Mouse (Mus musculus) c-Kit-positive CD71-negative TER-119-negative erythroid progenitor cells, embryonic 14.5 days (primary cell): ENCODE measurements at regions not wholly inside any gene's neighbourhood (a gene's known extent, or its start where the extent isn't known, plus 50 kb on each side); places are given as distances from the start of the nearest gene placed in this dataset.
"Not testable (repeated sequence)": the region's sequence is repeated elsewhere in the genome, so short reads cannot be mapped to it uniquely, and the experiment has no call there.

Experiments
- DNase-seq: peaks from one replicate; pipeline ENCODE4 v3.0.0-alpha.2; 2013; ENCODE audit warnings: low read depth

DNA sequence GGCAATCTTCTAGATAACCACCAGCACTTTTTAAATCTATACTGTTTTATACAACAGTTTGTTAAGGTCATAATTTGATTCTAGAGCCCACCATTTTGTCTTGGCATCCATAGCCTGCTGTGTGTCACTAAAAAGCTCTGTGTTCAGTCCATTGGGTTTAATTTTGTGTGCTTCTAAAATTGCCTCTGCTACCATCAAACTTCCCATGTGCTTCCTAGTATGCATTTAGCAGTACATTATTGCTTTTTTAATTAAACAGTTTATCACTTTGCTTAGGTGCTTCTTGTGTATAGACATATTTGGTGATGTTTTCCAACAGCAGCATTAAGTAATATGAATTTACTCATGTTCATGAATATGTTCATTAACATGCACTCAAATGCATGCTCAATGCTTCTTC lies 102.4 kb upstream of the Egfr start:
- DNase-seq, result no peak

DNA sequence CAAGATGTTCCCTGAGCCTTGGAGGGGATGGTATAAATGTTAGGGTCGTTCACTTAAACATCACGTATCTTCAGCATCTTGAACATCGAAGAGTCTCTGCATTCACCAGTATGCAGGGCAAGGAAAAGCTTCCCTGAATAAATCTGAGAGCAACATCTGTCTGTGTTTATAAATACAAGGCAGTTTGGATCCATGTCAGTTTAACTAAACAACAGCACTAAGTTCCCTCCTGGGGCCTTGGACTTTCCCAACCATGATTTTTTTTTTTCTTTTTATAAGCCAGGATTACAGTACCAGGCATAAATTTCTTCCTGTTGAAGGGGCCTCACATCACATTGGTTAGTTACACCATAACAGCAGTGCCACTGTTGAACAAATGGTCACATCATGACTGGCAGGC lies 88.2 kb upstream of the Egfr start:
- DNase-seq, result no peak

DNA sequence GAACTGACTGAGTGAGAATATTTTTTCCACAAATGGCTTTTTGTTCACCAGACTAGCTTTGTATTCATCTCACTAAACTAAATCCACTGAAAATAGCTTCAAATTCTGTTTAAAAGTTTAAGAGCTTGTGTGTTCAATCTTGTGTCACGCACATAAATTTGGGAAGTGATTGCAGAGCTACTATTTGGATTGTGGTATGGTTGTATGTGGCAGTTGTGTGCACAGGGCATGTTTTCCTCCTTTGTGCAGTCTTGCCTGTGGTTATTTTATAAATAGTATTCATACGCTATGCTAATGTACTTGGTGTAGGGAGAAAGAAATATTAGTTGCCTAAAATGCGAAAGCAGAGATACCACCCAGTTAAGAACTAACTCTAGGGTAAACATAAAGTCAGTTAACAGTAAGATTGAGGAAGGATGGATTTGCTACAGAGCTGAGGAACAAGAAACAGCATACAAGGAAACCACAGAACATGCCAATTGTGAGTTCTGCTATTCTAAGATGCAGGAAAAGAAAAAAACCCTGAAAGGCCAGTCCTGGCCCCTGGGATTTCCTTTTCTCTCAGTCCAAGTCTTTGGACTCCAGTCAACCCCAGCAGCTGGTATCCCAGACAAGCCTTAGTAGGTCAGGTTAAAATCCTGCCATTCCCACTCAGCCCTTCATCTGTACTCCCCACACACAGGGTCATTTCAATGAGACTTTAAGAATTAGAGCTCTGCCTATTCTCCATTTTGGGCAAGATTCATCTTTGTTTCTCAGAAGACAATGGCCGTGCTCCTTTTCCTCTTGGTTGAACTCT lies 82.4 kb upstream of the Egfr start:
- DNase-seq, result no peak

DNA sequence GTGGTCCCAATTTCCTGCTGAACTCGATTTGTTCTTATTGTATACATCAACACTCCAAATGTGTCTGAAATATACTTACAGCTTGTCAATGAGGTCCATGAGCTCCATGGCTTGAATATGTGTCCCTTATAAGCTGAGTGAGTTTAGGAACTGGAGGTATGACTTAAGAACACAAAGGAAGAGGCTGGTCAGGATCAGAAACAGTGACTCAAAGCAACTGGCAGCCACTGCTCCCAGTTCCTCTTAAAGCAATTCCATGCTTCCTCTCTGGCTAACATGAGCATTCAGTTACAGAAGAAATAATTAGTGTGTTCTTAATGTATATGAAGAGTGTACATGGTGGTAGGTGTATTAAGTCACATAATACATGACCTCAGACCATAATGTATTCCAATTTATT lies 81.7 kb upstream of the Egfr start:
- no peak for DNase-seq

DNA sequence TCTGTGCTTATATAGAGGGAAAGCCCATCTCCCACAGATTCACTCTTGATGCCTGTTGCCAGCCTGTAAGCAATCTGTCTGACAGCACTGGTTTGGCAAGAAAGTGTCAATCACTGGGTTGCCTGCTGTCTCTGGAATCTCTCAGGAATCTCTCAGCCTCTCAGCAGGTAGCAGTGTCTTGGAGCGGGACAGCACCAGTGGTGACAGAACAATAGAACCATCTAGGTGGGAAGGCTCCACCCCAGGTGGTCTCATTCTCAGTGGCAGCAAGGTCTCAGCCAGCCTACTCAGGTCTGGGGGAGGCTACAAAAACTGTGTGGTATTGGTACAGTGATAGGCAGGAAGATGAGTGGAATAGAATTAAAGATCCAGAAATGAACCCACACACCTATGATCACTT lies 76.1 kb upstream of the Egfr start:
- DNase-seq, result not testable (repeated sequence)

DNA sequence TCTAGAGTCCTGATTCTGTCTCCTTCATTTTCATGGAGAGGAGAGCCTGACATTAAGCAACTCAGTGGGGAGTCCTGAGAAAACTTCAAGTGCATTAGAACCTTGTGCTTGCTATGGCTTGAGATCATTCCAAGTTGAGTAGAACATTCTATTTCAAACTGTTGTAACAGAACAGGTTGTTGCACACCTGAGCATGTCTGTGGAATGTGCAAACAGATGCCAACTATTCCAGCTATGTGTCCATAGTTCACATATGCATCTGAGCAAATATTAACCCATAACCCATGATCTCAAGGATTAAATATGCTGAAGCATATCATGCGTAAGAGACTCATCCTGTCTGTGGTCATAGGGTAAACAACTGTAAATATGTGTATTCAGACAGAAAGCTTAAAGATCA lies 68.5 kb upstream of the Egfr start:
- DNase-seq, result no peak

DNA sequence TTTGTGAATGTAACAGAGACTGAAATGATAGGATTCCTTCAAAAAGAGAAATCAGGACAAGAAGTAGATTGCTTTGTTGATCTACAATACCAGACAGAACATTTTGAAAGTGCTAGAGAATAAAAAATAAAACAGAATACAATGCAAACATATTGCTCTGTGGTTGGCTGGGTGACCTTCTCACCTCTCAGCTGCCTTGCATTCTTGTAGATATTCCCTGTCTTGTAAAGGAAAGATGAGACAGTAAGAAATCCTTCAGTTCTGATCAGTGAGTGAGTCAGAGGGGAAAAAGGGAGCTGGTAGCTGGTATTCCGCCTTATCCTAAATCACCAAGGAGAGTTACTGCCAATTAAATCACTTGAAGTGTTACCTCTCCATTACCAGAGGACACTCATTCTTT lies 56.4 kb upstream of the Egfr start:
- no peak for DNase-seq

DNA sequence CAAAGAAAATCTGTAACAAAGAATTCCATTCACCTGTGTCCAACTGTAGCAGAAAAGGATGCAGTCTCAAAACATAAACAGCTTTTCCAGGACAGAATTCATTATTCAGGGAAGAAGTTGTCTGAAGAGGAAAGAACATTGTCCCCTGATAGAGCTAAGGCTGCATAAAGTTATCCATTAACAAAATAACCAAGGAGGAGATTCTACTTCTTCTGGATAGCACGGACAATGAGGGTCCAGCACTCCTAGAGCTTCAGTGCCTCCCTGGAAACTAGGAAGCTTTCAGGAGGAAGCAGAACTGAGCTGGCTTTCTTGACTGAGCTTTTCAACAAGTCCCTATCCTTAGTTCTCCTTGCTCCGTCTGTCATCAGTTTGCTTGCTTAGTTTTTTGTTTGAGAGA lies 55.2 kb upstream of the Egfr start:
- DNase-seq, result no peak

DNA sequence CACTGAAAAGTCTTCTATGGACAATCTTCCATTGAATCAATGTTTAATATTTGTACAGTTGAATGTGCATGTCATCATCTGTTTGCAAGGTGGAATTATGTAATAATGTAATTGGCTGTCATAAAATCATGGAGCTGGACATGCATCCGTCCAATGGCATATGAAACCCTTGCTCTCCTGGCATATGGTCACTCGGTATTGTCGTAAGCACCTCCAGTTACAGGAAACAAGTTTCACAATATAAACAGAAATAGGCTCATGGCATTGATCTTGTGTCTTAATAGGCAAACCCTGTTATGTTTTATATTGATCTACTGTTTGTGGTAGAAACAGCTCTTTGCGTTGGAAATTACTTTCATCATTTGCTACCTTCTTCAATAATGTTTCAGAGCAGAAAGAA lies 50.2 kb upstream of the Egfr start:
- DNase-seq, result no peak
